Mouse (Mus musculus) left cerebral cortex, adult 2 months (tissue): Measurements from ENCODE around the gene Itga2b. TPM values are rescaled to one million over a fixed set of nuclear protein-coding genes. Genes with fewer than 3 reads are reported as not detected.
A peak's percentile ranks its signal among the peaks of the same experiment; 100 is the strongest.

Experiments used
- DNase-seq, 2 experiments: peaks; one replicate each; pipeline ENCODE4 v3.0.0; 2021 to 2022; ENCODE audit warnings: low spot score in 2 of 2, mixed read lengths in 1 of 2; ENCODE audit errors: extremely low spot score in 1 of 2
- H3K27ac ChIP-seq: fragments of 200-600 bp; 2 replicates; pipeline ENCODE4 v1.8.1; 2022
- H3K4me3 ChIP-seq: fragments of 200-600 bp; 2 replicates; pipeline ENCODE4 v1.8.1; 2022
- CTCF ChIP-seq: fragments of 200-600 bp; IDR thresholded peaks from 2 replicates; pipeline ENCODE4 v1.8.1; 2022; ENCODE audit warnings: antibody characterized with exemption, mild to moderate bottlenecking, moderate library complexity
- intact Hi-C: fragments of 180-260 bp; cut with DNase I; formaldehyde crosslinking; loops from one replicate; pipeline ENCODE4 v1.15.1; 2025
- total RNA-seq, 2 experiments: library from RNA; stranded (reverse); gene quantifications; 2 replicates each; pipeline ENCODE4 v1.2.3; 2021

Gene Itga2b
- total RNA-seq, 2 experiments from 2014 or later: 2.5 to 4.1 TPM

GRCm38 (mm10) chr11:102449043-102450008, 20.6 kb downstream of the Itga2b start:
- Histone ChIP-seq H3K4me3 (no peak overlapping the region), H3K27ac (peak overlapping the region; percentile 91)
- intact Hi-C loops: no loop called here
- no peak for DNase-seq
- no peak for TF ChIP-seq CTCF

GRCm38 (mm10) chr11:102448327-102448726, 21.6 kb downstream of the Itga2b start:
- intact Hi-C loops: no loop called here
- peak overlapping the region; percentile 31 for H3K4me3 ChIP-seq
- TF ChIP-seq CTCF: no peak
- H3K27ac ChIP-seq: peak overlapping the region; percentile 91
- peak; percentile 46 to 48 for DNase-seq

- intact Hi-C loops: no loop called here
- peak; percentile 91 for TF ChIP-seq CTCF
- DNase-seq: peak; percentile 83 to 89
- Histone ChIP-seq H3K27ac (peak within 1 kb of the TSS; percentile 97), H3K4me3 (peak within 1 kb of the TSS; percentile 91)
These were observed 22.4 kb downstream of the Itga2b start, which contains the start of gene Fam171a2 for GRCm38 (mm10) chr11:102447497-102447896. TSS of gene Fam171a2 (minus strand) at chr11:102447682.

GRCm38 (mm10) chr11:102446581-102447461, 23.1 kb downstream of the Itga2b start:
- no peak for TF ChIP-seq CTCF
- Histone ChIP-seq H3K27ac (peak overlapping the region; percentile 97), H3K4me3 (peak overlapping the region; percentile 91)
- intact Hi-C loops: no loop called here
- DNase-seq: peak; percentile 42 to 43

- H3K27ac ChIP-seq: peak overlapping the region; percentile 97
- DNase-seq: peak; percentile 41 to 47
- intact Hi-C loops: no loop called here
- H3K4me3 ChIP-seq: peak overlapping the region; percentile 91
- TF ChIP-seq CTCF: no peak
These were observed 24.0 kb downstream of the Itga2b start for GRCm38 (mm10) chr11:102445891-102446361.

GRCm38 (mm10) chr11:102445264-102445890, 24.5 kb downstream of the Itga2b start:
- TF ChIP-seq CTCF: no peak

GRCm38 (mm10) chr11:102444781-102445180, 25.1 kb downstream of the Itga2b start:
- H3K27ac ChIP-seq: no peak overlapping the region
- H3K4me3 ChIP-seq: no peak overlapping the region
- no peak for TF ChIP-seq CTCF
- intact Hi-C loops: no loop called here
- no peak for DNase-seq

More at GRCm38 (mm10) chr11:102445264-102445890, 24.5 kb downstream of the Itga2b start:
- intact Hi-C loops: no loop called here
- peak overlapping the region; percentile 91 for H3K4me3 ChIP-seq
- peak in 1 of 2 experiments; percentile 42 for DNase-seq
- H3K27ac ChIP-seq: peak overlapping the region; percentile 97

- H3K4me3 ChIP-seq: no peak overlapping the region
- intact Hi-C loops: no loop called here
- no peak for TF ChIP-seq CTCF
- DNase-seq: no peak
- no peak overlapping the region for H3K27ac ChIP-seq
These were observed 25.6 kb downstream of the Itga2b start for GRCm38 (mm10) chr11:102444321-102444720.

- intact Hi-C loops: no loop called here
- Histone ChIP-seq H3K27ac (no peak overlapping the region), H3K4me3 (no peak overlapping the region)
- no peak for TF ChIP-seq CTCF
- no peak for DNase-seq
These were observed 26.2 kb downstream of the Itga2b start for GRCm38 (mm10) chr11:102443740-102444139.

- H3K4me3 ChIP-seq: no peak overlapping the region
- no peak for DNase-seq
- intact Hi-C loops: no loop called here
- no peak for TF ChIP-seq CTCF
- H3K27ac ChIP-seq: no peak overlapping the region
These were observed 27.8 kb downstream of the Itga2b start for GRCm38 (mm10) chr11:102442089-102442488.

GRCm38 (mm10) chr11:102441434-102441833, 28.5 kb downstream of the Itga2b start:
- no peak overlapping the region for H3K4me3 ChIP-seq
- DNase-seq: no peak
- TF ChIP-seq CTCF: peak; percentile 41
- intact Hi-C loops: no loop called here
- no peak overlapping the region for H3K27ac ChIP-seq
